Mouse (Mus musculus) hindbrain, embryonic 12.5 days (tissue): ENCODE results near the gene Rabep1. TPM values are rescaled to one million over a fixed set of nuclear protein-coding genes. Genes with fewer than 3 reads are reported as not detected.

Experiments
- polyA plus RNA-seq: library from polyadenylated mRNA; unstranded; fragments of >200 nt; fragmentation: Nextera tagmentation; extraction: Ambion mirVana; gene quantifications from 2 replicates; pipeline ENCODE4 v1.2.1, GENCODE M21; 2016

The Rabep1 gene
- polyA plus RNA-seq, 1 experiment from 2014 or later, result 56.9 TPM

Other genes starting within 250 kb of the Rabep1 start
- gene 4930544D05Rik, start 228.9 kb upstream of the Rabep1 start, polyA plus RNA-seq, result not detected in 2 replicates
- gene Chrne, start 225.6 kb upstream of the Rabep1 start, polyA plus RNA-seq, result not detected in 2 replicates
- 0.10 and 0.38 TPM in 2 replicates for gene Gp1ba, start 205.7 kb upstream of the Rabep1 start, polyA plus RNA-seq
- gene Rnf167, start 197.5 kb upstream of the Rabep1 start, polyA plus RNA-seq, result 96.0 and 102 TPM in 2 replicates
- 145 and 148 TPM in 2 replicates for gene Slc25a11, start 197.3 kb upstream of the Rabep1 start, polyA plus RNA-seq
- gene Pfn1, start 190.1 kb upstream of the Rabep1 start, polyA plus RNA-seq, result 1,190 and 1,267 TPM in 2 replicates
- 14.9 and 18.5 TPM in 2 replicates for gene Eno3, start 187.6 kb upstream of the Rabep1 start, polyA plus RNA-seq
- gene Spag7, start 175.4 kb upstream of the Rabep1 start, polyA plus RNA-seq, result 143 and 144 TPM in 2 replicates
- 15.2 and 15.7 TPM in 2 replicates for gene Camta2, start 156.7 kb upstream of the Rabep1 start, polyA plus RNA-seq
- 0.99 and 1.4 TPM in 2 replicates for gene Inca1, start 144.6 kb upstream of the Rabep1 start, polyA plus RNA-seq
- gene Kif1c, start 144.2 kb upstream of the Rabep1 start, polyA plus RNA-seq, result 2.3 and 3.0 TPM in 2 replicates
- 11.1 and 12.7 TPM in 2 replicates for gene Zfp3, start 80.6 kb upstream of the Rabep1 start, polyA plus RNA-seq
- gene Scimp, start 32.2 kb upstream of the Rabep1 start, polyA plus RNA-seq, result not detected in 2 replicates
- gene Nup88, start 125.2 kb downstream of the Rabep1 start, polyA plus RNA-seq, result 131 and 148 TPM in 2 replicates
- 58.2 and 68.5 TPM in 2 replicates for gene Rpain, start 125.4 kb downstream of the Rabep1 start, polyA plus RNA-seq
- gene C1qbp, start 138.2 kb downstream of the Rabep1 start, polyA plus RNA-seq, result 204 and 206 TPM in 2 replicates
- 21.3 and 22.3 TPM in 2 replicates for gene Dhx33, start 159.7 kb downstream of the Rabep1 start, polyA plus RNA-seq
- gene Mis12, start 174.8 kb downstream of the Rabep1 start, polyA plus RNA-seq, result 49.7 and 53.4 TPM in 2 replicates
- gene Derl2, start 175.1 kb downstream of the Rabep1 start, polyA plus RNA-seq, result 41.1 and 44.8 TPM in 2 replicates
- 417 TPM in 2 replicates for gene 6330403K07Rik, start 188.7 kb downstream of the Rabep1 start, polyA plus RNA-seq